In the genomic region with DNA sequence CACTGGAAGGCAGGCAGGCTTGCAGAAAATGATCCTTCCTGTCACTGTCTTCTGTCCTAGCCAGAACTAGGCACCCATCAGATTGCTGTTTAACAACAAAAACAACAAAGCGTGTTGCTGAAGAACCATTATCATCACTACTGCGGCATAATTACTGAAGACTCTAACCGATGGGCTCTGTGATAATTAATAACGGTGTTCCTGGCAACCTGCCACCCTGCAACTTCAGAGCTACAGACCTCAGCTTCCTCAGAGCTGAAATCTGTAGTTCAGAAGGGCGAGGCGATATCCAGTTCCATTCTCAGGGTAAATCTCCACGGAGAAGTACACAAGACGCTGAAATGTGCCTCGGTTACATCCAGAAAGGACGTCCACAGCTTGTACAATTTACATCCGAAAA, we compare ENCODE assay signal across 25 mouse cellular contexts.
A peak's percentile ranks its signal among the peaks of the same experiment; 100 is the strongest.
DNase-seq lines count a peak whose midpoint lies in the region; ATAC-seq and TF ChIP-seq lines count a peak whose summit lies in the region.
"Had no signal": no experiment of that assay in that cellular context is flagged by ENCODE, and none has a peak within 500 bp of the region (broad histone marks: within the 10 kb centered on the region; RNA-seq: fewer than 3 reads in every experiment).

No protein-coding gene starts in this region.

- H3K36me3 ChIP-seq in forebrain, embryonic 16.5 days (ENCODE audit: control insufficient read depth, insufficient read depth): no peaks in the 10 kb centered on the region
- no peaks in the 10 kb centered on the region for H3K36me3 ChIP-seq in thymus, adult 2 months (ENCODE audit: control insufficient read depth, insufficient read depth, low read length)
- H3K36me3 ChIP-seq: G1E; lung, embryonic 15.5 days; stomach, embryonic 15.5 days had no signal

- no peaks in the 10 kb centered on the region for H3K9me3 ChIP-seq in forebrain, embryonic 16.5 days (ENCODE audit: control insufficient read depth, low read length)
- H3K9me3 ChIP-seq: G1E; lung, embryonic 15.5 days; stomach, embryonic 15.5 days had no signal

- intact Hi-C loops in left cerebral cortex, adult 2 months (cut with DNase I): loop anchor here (5.0 kb wide), 2 partner anchors 58 to 108 kb away; no protein-coding TSS in a partner anchor

- H3K4me1 ChIP-seq in forebrain, embryonic 16.5 days (replicated peaks; ENCODE audit: control insufficient read depth, insufficient read depth, low read length): peaks cover 21% of the 10 kb centered on the region
- H3K4me1 ChIP-seq in thymus, adult 2 months (replicated peaks; ENCODE audit: control insufficient read depth, insufficient read depth, low read length): no peaks in the 10 kb centered on the region
- H3K4me1 ChIP-seq: lung, embryonic 15.5 days; stomach, embryonic 15.5 days had no signal

- WGBS in forebrain, embryonic 16.5 days: 26% methylated on average over 11 of the region's 11 CpGs
- WGBS in thymus, adult 2 months: 74% methylated on average over 11 of the region's 11 CpGs

- peak overlapping the region; percentile 19; the same call in 1 of the 2 replicates for H3K27ac ChIP-seq in left cerebral cortex, adult 2 months
- H3K27ac ChIP-seq in forebrain, embryonic 16.5 days (ENCODE audit: low read length): 0 out of 2 replicates have a peak overlapping the region, but pooled peaks have one; percentile 2
- no peak overlapping the region for H3K27ac ChIP-seq in thymus, adult 2 months (ENCODE audit: control insufficient read depth, insufficient read depth, low read length)
- H3K27ac ChIP-seq: liver, embryonic 14.5 days; lung, embryonic 15.5 days; stomach, embryonic 15.5 days had no signal

- no peak for TF ChIP-seq POLR2A in thymus, adult 2 months (IDR thresholded peaks at IDR 0.05; ENCODE audit: control insufficient read depth, extremely low read depth, insufficient read depth, low read length, poor library complexity)

- TF ChIP-seq CTCF in left cerebral cortex, adult 2 months (IDR thresholded peaks at IDR 0.05): no peak
- no peak for TF ChIP-seq CTCF in thymus, adult 2 months (IDR thresholded peaks at IDR 0.05; ENCODE audit: borderline replicate concordance, control insufficient read depth, extremely low read depth, insufficient read depth, low read length, poor library complexity)

- no peak overlapping the region for H3K4me2 ChIP-seq in forebrain, embryonic 16.5 days (ENCODE audit: low read length)
- H3K4me2 ChIP-seq: lung, embryonic 15.5 days; stomach, embryonic 15.5 days had no signal

- 0 out of 2 replicates have a peak, but pooled peaks have one; percentile 17 for ATAC-seq in frontal cortex, adult (ENCODE audit: low TSS enrichment)
- peak; percentile 9; the same call in 1 of the 2 replicates for ATAC-seq in forebrain, embryonic 16.5 days
- ATAC-seq: activated CD4-positive, CD25-positive, alpha-beta regulatory T cell, adult 4 months; inflammation-experienced regulatory T-cells, adult 6 months had no signal

- H3K27me3 ChIP-seq in forebrain, embryonic 16.5 days (replicated peaks; ENCODE audit: control insufficient read depth, insufficient read depth, low read length): no peaks in the 10 kb centered on the region
- H3K27me3 ChIP-seq in thymus, adult 2 months (ENCODE audit: control insufficient read depth, insufficient read depth, low read length): no peaks in the 10 kb centered on the region
- H3K27me3 ChIP-seq: CH12.LX; lung, embryonic 15.5 days; stomach, embryonic 15.5 days had no signal

- no peak overlapping the region for H3K9ac ChIP-seq in forebrain, embryonic 16.5 days (replicated peaks; ENCODE audit: low read depth, low read length)
- H3K9ac ChIP-seq: liver, embryonic 14.5 days; lung, embryonic 15.5 days; stomach, embryonic 15.5 days had no signal

- no peak for DNase-seq in frontal cortex, adult 2 months (ENCODE audit: extremely low spot score in 1 of 2, low spot score in 1 of 2)
- DNase-seq in left cerebral cortex, adult 2 months (ENCODE audit: extremely low spot score in 1 of 2, low spot score in 2 of 2): no peak
- DNase-seq in left cerebral cortex, adult 18-20 months (ENCODE audit: low spot score in 2 of 2): no peak
- peak; percentile 33 for DNase-seq in Muller cell, postnatal 12 days (ENCODE audit: inconsistent ontology term)
- no peak for DNase-seq in thymus, adult 2 months
- DNase-seq: adrenal gland, adult 8-10 months; B cell, adult 2 months; cerebellum, adult 2 months; gastrocnemius, postnatal 14 days; heart, postnatal 4 days; kidney, adult 18-20 months; kidney, postnatal 4 days; lung, postnatal 36 days; right cerebral cortex, adult 18-20 months; right cerebral cortex, postnatal 4 days; thymus, postnatal 36 days had no signal

- H3K4me3 ChIP-seq in left cerebral cortex, adult 2 months: no peak overlapping the region
- H3K4me3 ChIP-seq in forebrain, embryonic 16.5 days (replicated peaks; ENCODE audit: low read length): no peak overlapping the region
- no peak overlapping the region for H3K4me3 ChIP-seq in thymus, adult 2 months (ENCODE audit: control insufficient read depth, insufficient read depth, low read length)
- H3K4me3 ChIP-seq: lung, embryonic 15.5 days; stomach, embryonic 15.5 days had no signal
